Mouse (Mus musculus): ENCODE measurements around the gene Smarcc2. TPM values are rescaled to one million over a fixed set of nuclear protein-coding genes. Genes with fewer than 3 reads are reported as not detected.

Smarcc2 gene
- polyA plus RNA-seq, 1 experiment from 2014 or later = 64.5 TPM

GRCm38 (mm10) chr10:128424604-128425003, 34.4 kb upstream of the Smarcc2 start:
- WGBS = 4% methylated on average over 7 of the region's 7 CpGs
- peaks cover 9% of the 10 kb centered on the region; the same call in 1 of the 2 replicates for H3K4me1 ChIP-seq (ENCODE audit: insufficient read depth, low read length)
- H3K9me3 ChIP-seq (ENCODE audit: low read length) = no peaks in the 10 kb centered on the region
- H3K4me2 ChIP-seq (replicated peaks; ENCODE audit: low read depth, low read length) = peak overlapping the region; percentile 9; the same call in 1 of the 2 replicates
- H3K9ac ChIP-seq (replicated peaks; ENCODE audit: low read length) = peak overlapping the region; percentile 28; the same call in 1 of the 2 replicates
- peaks cover 35% of the 10 kb centered on the region for H3K36me3 ChIP-seq (ENCODE audit: insufficient read depth, low read length)
- H3K27ac ChIP-seq (ENCODE audit: low read length) = peak overlapping the region; percentile 76; the same call in 1 of the 2 replicates
- peak; percentile 89 for ATAC-seq (ENCODE audit: low FRiP score, low TSS enrichment)
- no peaks in the 10 kb centered on the region for H3K27me3 ChIP-seq (ENCODE audit: insufficient read depth, low read length)
- H3K4me3 ChIP-seq (ENCODE audit: low read length) = no peak overlapping the region

- no peak overlapping the region for H3K4me2 ChIP-seq (replicated peaks; ENCODE audit: low read depth, low read length)
- H3K9me3 ChIP-seq (ENCODE audit: low read length) = no peaks in the 10 kb centered on the region
- WGBS = 60% methylated on average over 3 of the region's 3 CpGs
- H3K36me3 ChIP-seq (ENCODE audit: insufficient read depth, low read length) = peaks cover 39% of the 10 kb centered on the region
- no peaks in the 10 kb centered on the region for H3K27me3 ChIP-seq (ENCODE audit: insufficient read depth, low read length)
- ATAC-seq (ENCODE audit: low FRiP score, low TSS enrichment) = no peak
- no peak overlapping the region for H3K4me3 ChIP-seq (ENCODE audit: low read length)
- peaks cover 9% of the 10 kb centered on the region; the same call in 1 of the 2 replicates for H3K4me1 ChIP-seq (ENCODE audit: insufficient read depth, low read length)
- H3K27ac ChIP-seq (ENCODE audit: low read length) = peak overlapping the region; percentile 76; the same call in 1 of the 2 replicates
- H3K9ac ChIP-seq (replicated peaks; ENCODE audit: low read length) = no peak overlapping the region
These were observed 33.8 kb upstream of the Smarcc2 start for GRCm38 (mm10) chr10:128425260-128425659.

- no peak overlapping the region for H3K4me2 ChIP-seq (replicated peaks; ENCODE audit: low read depth, low read length)
- H3K4me1 ChIP-seq (ENCODE audit: insufficient read depth, low read length) = peaks cover 15% of the 10 kb centered on the region; the same call in 1 of the 2 replicates
- H3K27ac ChIP-seq (ENCODE audit: low read length) = no peak overlapping the region
- H3K36me3 ChIP-seq (ENCODE audit: insufficient read depth, low read length) = peaks cover 34% of the 10 kb centered on the region
- no peak overlapping the region for H3K9ac ChIP-seq (replicated peaks; ENCODE audit: low read length)
- no peak for ATAC-seq (ENCODE audit: low FRiP score, low TSS enrichment)
- no peak overlapping the region for H3K4me3 ChIP-seq (ENCODE audit: low read length)
- H3K9me3 ChIP-seq (ENCODE audit: low read length) = no peaks in the 10 kb centered on the region
- 82% methylated on average over 5 of the region's 5 CpGs for WGBS
- no peaks in the 10 kb centered on the region for H3K27me3 ChIP-seq (ENCODE audit: insufficient read depth, low read length)
These were observed 30.0 kb upstream of the Smarcc2 start for GRCm38 (mm10) chr10:128429052-128429451.

- Histone ChIP-seq H3K27me3 (ENCODE audit: insufficient read depth, low read length) (no peaks in the 10 kb centered on the region), H3K4me1 (ENCODE audit: insufficient read depth, low read length) (peaks cover 17% of the 10 kb centered on the region), H3K36me3 (ENCODE audit: insufficient read depth, low read length) (peaks cover 33% of the 10 kb centered on the region), H3K9me3 (ENCODE audit: low read length) (no peaks in the 10 kb centered on the region), H3K9ac (replicated peaks; ENCODE audit: low read length) (no peak overlapping the region), H3K27ac (ENCODE audit: low read length) (no peak overlapping the region), H3K4me3 (ENCODE audit: low read length) (no peak overlapping the region), H3K4me2 (replicated peaks; ENCODE audit: low read depth, low read length) (no peak overlapping the region)
- WGBS = 95% methylated on average over 4 of the region's 4 CpGs
- ATAC-seq (ENCODE audit: low FRiP score, low TSS enrichment) = no peak
These were observed 29.6 kb upstream of the Smarcc2 start for GRCm38 (mm10) chr10:128429454-128429853.

- no peak overlapping the region for H3K4me3 ChIP-seq (ENCODE audit: low read length)
- no peak overlapping the region for H3K27ac ChIP-seq (ENCODE audit: low read length)
- no peaks in the 10 kb centered on the region for H3K27me3 ChIP-seq (ENCODE audit: insufficient read depth, low read length)
- no peaks in the 10 kb centered on the region for H3K9me3 ChIP-seq (ENCODE audit: low read length)
- 72% methylated on average over 2 of the region's 2 CpGs for WGBS
- H3K4me2 ChIP-seq (replicated peaks; ENCODE audit: low read depth, low read length) = no peak overlapping the region
- peaks cover 61% of the 10 kb centered on the region for H3K36me3 ChIP-seq (ENCODE audit: insufficient read depth, low read length)
- no peak for ATAC-seq (ENCODE audit: low FRiP score, low TSS enrichment)
- H3K9ac ChIP-seq (replicated peaks; ENCODE audit: low read length) = no peak overlapping the region
- peaks cover 39% of the 10 kb centered on the region for H3K4me1 ChIP-seq (ENCODE audit: insufficient read depth, low read length)
These were observed 25.6 kb upstream of the Smarcc2 start for GRCm38 (mm10) chr10:128433417-128433816.

- 62% methylated on average over 10 of the region's 10 CpGs for WGBS
- ATAC-seq (ENCODE audit: low FRiP score, low TSS enrichment) = no peak
- no peak overlapping the region for H3K9ac ChIP-seq (replicated peaks; ENCODE audit: low read length)
- H3K36me3 ChIP-seq (ENCODE audit: insufficient read depth, low read length) = peaks cover 56% of the 10 kb centered on the region
- H3K4me1 ChIP-seq (ENCODE audit: insufficient read depth, low read length) = peaks cover 52% of the 10 kb centered on the region
- H3K27ac ChIP-seq (ENCODE audit: low read length) = peak overlapping the region; percentile 59
- H3K4me3 ChIP-seq (ENCODE audit: low read length) = no peak overlapping the region
- no peaks in the 10 kb centered on the region for H3K27me3 ChIP-seq (ENCODE audit: insufficient read depth, low read length)
- H3K4me2 ChIP-seq (replicated peaks; ENCODE audit: low read depth, low read length) = no peak overlapping the region
- no peaks in the 10 kb centered on the region for H3K9me3 ChIP-seq (ENCODE audit: low read length)
These were observed 24.4 kb upstream of the Smarcc2 start for GRCm38 (mm10) chr10:128434681-128435080.

- WGBS = 47% methylated on average over 17 of the region's 17 CpGs
- Histone ChIP-seq H3K27ac (ENCODE audit: low read length) (peak overlapping the region; percentile 59), H3K36me3 (ENCODE audit: insufficient read depth, low read length) (peaks cover 55% of the 10 kb centered on the region), H3K4me1 (ENCODE audit: insufficient read depth, low read length) (peaks cover 58% of the 10 kb centered on the region), H3K4me3 (ENCODE audit: low read length) (no peak overlapping the region), H3K9me3 (ENCODE audit: low read length) (no peaks in the 10 kb centered on the region), H3K9ac (replicated peaks; ENCODE audit: low read length) (no peak overlapping the region; the same call in 1 of the 2 replicates), H3K4me2 (replicated peaks; ENCODE audit: low read depth, low read length) (no peak overlapping the region), H3K27me3 (ENCODE audit: insufficient read depth, low read length) (no peaks in the 10 kb centered on the region)
- ATAC-seq (ENCODE audit: low FRiP score, low TSS enrichment) = peak; percentile 86
These were observed 23.7 kb upstream of the Smarcc2 start for GRCm38 (mm10) chr10:128435186-128435823.

- no peak overlapping the region; the same call in 1 of the 2 replicates for H3K9ac ChIP-seq (replicated peaks; ENCODE audit: low read length)
- WGBS = 63% methylated on average over 5 of the region's 5 CpGs
- H3K4me3 ChIP-seq (ENCODE audit: low read length) = no peak overlapping the region
- peak overlapping the region; percentile 59 for H3K27ac ChIP-seq (ENCODE audit: low read length)
- peaks cover 59% of the 10 kb centered on the region for H3K4me1 ChIP-seq (ENCODE audit: insufficient read depth, low read length)
- no peak for ATAC-seq (ENCODE audit: low FRiP score, low TSS enrichment)
- no peak overlapping the region for H3K4me2 ChIP-seq (replicated peaks; ENCODE audit: low read depth, low read length)
- H3K27me3 ChIP-seq (ENCODE audit: insufficient read depth, low read length) = no peaks in the 10 kb centered on the region
- peaks cover 51% of the 10 kb centered on the region for H3K36me3 ChIP-seq (ENCODE audit: insufficient read depth, low read length)
- H3K9me3 ChIP-seq (ENCODE audit: low read length) = no peaks in the 10 kb centered on the region
These were observed 23.2 kb upstream of the Smarcc2 start for GRCm38 (mm10) chr10:128435873-128436272.

GRCm38 (mm10) chr10:128436376-128436775, 22.7 kb upstream of the Smarcc2 start:
- no peaks in the 10 kb centered on the region for H3K9me3 ChIP-seq (ENCODE audit: low read length)
- H3K27ac ChIP-seq (ENCODE audit: low read length) = peak overlapping the region; percentile 59; the same call in 1 of the 2 replicates

GRCm38 (mm10) chr10:128438675-128439279, 20.3 kb upstream of the Smarcc2 start:
- H3K4me1 ChIP-seq (ENCODE audit: insufficient read depth, low read length) = peaks cover 53% of the 10 kb centered on the region
- H3K4me2 ChIP-seq (replicated peaks; ENCODE audit: low read depth, low read length) = no peak overlapping the region
- H3K36me3 ChIP-seq (ENCODE audit: insufficient read depth, low read length) = peaks cover 47% of the 10 kb centered on the region

More at GRCm38 (mm10) chr10:128436376-128436775, 22.7 kb upstream of the Smarcc2 start:
- H3K4me1 ChIP-seq (ENCODE audit: insufficient read depth, low read length) = peaks cover 59% of the 10 kb centered on the region
- peaks cover 47% of the 10 kb centered on the region for H3K36me3 ChIP-seq (ENCODE audit: insufficient read depth, low read length)
- no peak for ATAC-seq (ENCODE audit: low FRiP score, low TSS enrichment)
- H3K4me3 ChIP-seq (ENCODE audit: low read length) = no peak overlapping the region
- H3K27me3 ChIP-seq (ENCODE audit: insufficient read depth, low read length) = no peaks in the 10 kb centered on the region
- no peak overlapping the region for H3K9ac ChIP-seq (replicated peaks; ENCODE audit: low read length)
- H3K4me2 ChIP-seq (replicated peaks; ENCODE audit: low read depth, low read length) = no peak overlapping the region
- WGBS = 71% methylated on average over 8 of the region's 8 CpGs

More at GRCm38 (mm10) chr10:128438675-128439279, 20.3 kb upstream of the Smarcc2 start:
- no peak overlapping the region for H3K4me3 ChIP-seq (ENCODE audit: low read length)
- H3K27ac ChIP-seq (ENCODE audit: low read length) = peak overlapping the region; percentile 84
- H3K9me3 ChIP-seq (ENCODE audit: low read length) = no peaks in the 10 kb centered on the region
- peak; percentile 62 for ATAC-seq (ENCODE audit: low FRiP score, low TSS enrichment)
- 35% methylated on average over 10 of the region's 10 CpGs for WGBS
- peak overlapping the region; percentile 48 for H3K9ac ChIP-seq (replicated peaks; ENCODE audit: low read length)
- no peaks in the 10 kb centered on the region for H3K27me3 ChIP-seq (ENCODE audit: insufficient read depth, low read length)

Measured in kidney, embryonic 16.5 days (tissue).